Mouse (Mus musculus) olfactory bulb, adult 2 months (tissue): ENCODE measurements around the gene Ecd.

Experiments
- CTCF ChIP-seq: fragments of 200-500 bp; IDR thresholded peaks from 2 replicates; pipeline ENCODE4 v1.5.1; 2012; ENCODE audit warnings: low read depth, mild to moderate bottlenecking, low read length, moderate library complexity; ENCODE audit not compliant: insufficient read depth
- POLR2A ChIP-seq: fragments of 200-500 bp; IDR thresholded peaks from 2 replicates; pipeline ENCODE4 v1.6.1; 2012; ENCODE audit warnings: mild to moderate bottlenecking, low read depth, low read length, moderate library complexity; ENCODE audit not compliant: insufficient read depth

GRCm38 (mm10) chr14:20297616-20298015, 50.3 kb downstream of the Ecd start:
- TF ChIP-seq CTCF: no peak
- no peak for TF ChIP-seq POLR2A
